Mouse (Mus musculus) activated CD4-positive, CD25-positive, alpha-beta regulatory T cell (primary cell): ENCODE results near the gene Thsd7b. TPM values are rescaled to one million over a fixed set of nuclear protein-coding genes. Genes with fewer than 3 reads are reported as not detected.

Experiments
- polyA plus RNA-seq, 2 experiments: library from polyadenylated mRNA; unstranded; fragments of 100-300 nt; shearing (Covaris generic); gene quantifications; one replicate each; pipeline ENCODE4 v1.2.1; 2017

Thsd7b gene
- polyA plus RNA-seq = under 1 TPM; 0.21 to 0.88 TPM

GRCm38 (mm10) chr1:129272982-129273937 is at the start of gene Thsd7b:
Thsd7b (plus strand) TSS chr1:129273302.

